Mouse (Mus musculus) ES-E14 (cell line): ENCODE data around the gene Tha1. TPM values are rescaled to one million over a fixed set of nuclear protein-coding genes. Genes with fewer than 3 reads are reported as not detected.
A peak's percentile ranks its signal among the peaks of the same experiment; 100 is the strongest.

Source experiments
- DNase-seq: peaks from one replicate; pipeline ENCODE4 v3.0.0-alpha.2; 2013; ENCODE audit warnings: low read depth, low spot score
- H3K27ac ChIP-seq: 2 replicates; pipeline ENCODE4 v1.5.1; 2012; ENCODE audit warnings: low read depth, mild to moderate bottlenecking, low read length, moderate library complexity, mixed read lengths; ENCODE audit not compliant: poor library complexity, insufficient read depth, severe bottlenecking
- H3K36me3 ChIP-seq: 2 replicates; pipeline ENCODE4 v1.6.1; 2012; ENCODE audit warnings: mild to moderate bottlenecking, low read length, moderate library complexity, mixed read lengths; ENCODE audit not compliant: control insufficient read depth, poor library complexity, insufficient read depth, severe bottlenecking
- H3K4me1 ChIP-seq, 2 experiments: fragments of 150-350 bp in 1 of 2; sonication (generic) in 1 of 2; 2 replicates each; pipeline ENCODE4 v1.6.1; 2012; ENCODE audit warnings: low read length in 2 of 2, mild to moderate bottlenecking in 1 of 2, mixed read lengths in 1 of 2; ENCODE audit not compliant: control insufficient read depth in 2 of 2, insufficient read depth in 2 of 2, poor library complexity in 1 of 2
- H3K4me3 ChIP-seq, 2 experiments: fragments of 150-350 bp in 1 of 2; sonication (generic) in 1 of 2; 2 replicates each; pipeline ENCODE4 v1.5.1; 2012; ENCODE audit warnings: low read length in 2 of 2, low read depth in 1 of 2, mild to moderate bottlenecking in 1 of 2, mixed read lengths in 1 of 2; ENCODE audit not compliant: insufficient read depth in 1 of 2, poor library complexity in 1 of 2, severe bottlenecking in 1 of 2
- H3K9ac ChIP-seq: 2 replicates; pipeline ENCODE4 v1.6.1; 2012; ENCODE audit warnings: low read depth, mild to moderate bottlenecking, low read length, mixed read lengths; ENCODE audit not compliant: poor library complexity, insufficient read depth, severe bottlenecking
- H3K9me3 ChIP-seq: fragments of 150-350 bp; sonication (generic); 2 replicates; pipeline ENCODE4 v1.6.1; 2012; ENCODE audit warnings: low read depth, mild to moderate bottlenecking, low read length; ENCODE audit not compliant: control insufficient read depth, insufficient read depth
- CHD2 ChIP-seq: IDR thresholded peaks from 2 replicates; pipeline ENCODE4 v1.6.1; 2014; ENCODE audit warnings: mild to moderate bottlenecking, low read depth, low read length, inconsistent platforms
- HCFC1 ChIP-seq: IDR thresholded peaks from 2 replicates; pipeline ENCODE4 v1.6.1; 2012; ENCODE audit warnings: low read length, inconsistent platforms, borderline replicate concordance; ENCODE audit not compliant: insufficient read depth
- MAFK ChIP-seq: IDR thresholded peaks from 2 replicates; pipeline ENCODE4 v1.6.1; 2014; ENCODE audit warnings: mild to moderate bottlenecking, low read depth, low read length, inconsistent platforms; ENCODE audit not compliant: insufficient read depth
- ZC3H11A ChIP-seq: IDR thresholded peaks from 2 replicates; pipeline ENCODE4 v1.6.1; 2012; ENCODE audit warnings: low read depth, mild to moderate bottlenecking, inconsistent platforms, low read length, borderline replicate concordance
- ZNF384 ChIP-seq: IDR thresholded peaks from 2 replicates; pipeline ENCODE4 v1.6.1; 2012; ENCODE audit warnings: low read depth, low read length, inconsistent platforms
- in situ Hi-C, 2 experiments: fragments of 600-800 bp; cut with MboI; formaldehyde crosslinking; loops; one replicate each; pipeline ENCODE4 v1.15.1; 2025; ENCODE audit warnings: low sequenced_read_pairs in 2 of 2, inconsistent platforms in 1 of 2; ENCODE audit not compliant: unreplicated experiment in 2 of 2
- total RNA-seq: library from RNA; depleted of rRNA; stranded (reverse); fragments of 300-350 nt; gene quantifications from 2 replicates; pipeline ENCODE4 v1.2.3, GENCODE M21; 2012

Tha1 gene
- total RNA-seq, 1 experiment: 1.2 TPM

DNA sequence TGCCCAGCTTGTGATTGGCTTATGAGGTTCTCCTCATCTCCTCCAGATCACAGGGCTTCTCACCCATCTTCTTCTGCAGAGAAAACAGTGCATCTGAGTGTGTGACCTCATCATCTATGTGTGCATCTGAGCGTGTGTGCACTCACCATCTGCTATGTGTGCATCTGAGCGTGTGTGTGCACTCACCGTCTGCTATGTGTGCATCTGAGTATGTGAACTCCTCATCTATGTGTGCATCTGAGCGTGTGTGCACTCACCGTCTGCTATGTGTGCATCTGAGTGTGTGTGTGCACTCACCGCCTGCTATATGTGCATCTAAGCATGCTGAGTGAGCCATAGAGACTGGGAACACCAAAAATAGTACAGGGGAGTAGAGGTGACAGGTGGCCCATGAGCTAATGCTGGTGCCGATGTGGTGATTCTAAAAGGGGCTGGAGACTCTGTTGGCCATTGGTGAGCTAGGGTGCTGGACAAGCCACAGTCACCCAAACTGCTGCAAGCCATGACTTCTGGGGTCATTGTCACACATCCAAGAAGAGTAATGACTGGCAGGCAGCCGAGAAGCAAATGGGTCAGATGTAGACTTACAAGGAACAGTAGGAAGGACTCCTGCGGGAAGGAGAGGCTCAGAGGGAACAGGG, 7.2 kb upstream of the Tha1 start:
- H3K4me1 ChIP-seq: peaks cover 19 to 42% of the 10 kb centered on the region in 2 experiments
- H3K36me3 ChIP-seq: no peaks in the 10 kb centered on the region

DNA sequence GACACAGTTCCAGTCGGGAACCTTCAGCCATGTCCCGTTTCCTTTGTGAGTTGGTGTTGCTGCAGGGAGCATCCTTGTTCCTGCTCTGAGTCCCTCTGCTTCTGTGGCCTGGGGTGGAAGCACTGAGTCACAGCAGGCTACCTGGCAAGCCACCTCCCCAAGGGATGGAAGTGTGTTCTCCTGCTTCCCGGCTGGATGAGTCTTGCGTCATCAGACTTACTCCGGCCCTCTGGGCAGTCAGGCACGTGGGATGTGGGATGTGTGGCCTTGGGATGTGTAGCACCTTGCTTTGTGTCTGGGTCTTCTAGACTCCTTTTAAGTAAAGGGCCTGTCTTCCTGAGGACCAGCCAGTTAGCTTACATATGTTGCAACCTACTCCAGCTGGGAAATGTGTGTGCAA, 6.4 kb upstream of the Tha1 start:
- no peak overlapping the region for H3K27ac ChIP-seq
- peak overlapping the region; percentile 17 to 19; a peak in 2 of 4 replicates for H3K4me3 ChIP-seq
- H3K9me3 ChIP-seq: no peaks in the 10 kb centered on the region
- in situ Hi-C loops: no loop called here
- no peak for TF ChIP-seq HCFC1
- TF ChIP-seq ZC3H11A: no peak
- no peak for TF ChIP-seq MAFK
- no peak for TF ChIP-seq CHD2
- TF ChIP-seq ZNF384: no peak
- no peak for DNase-seq
- peaks cover 22 to 49% of the 10 kb centered on the region in 2 experiments for H3K4me1 ChIP-seq
- no peaks in the 10 kb centered on the region for H3K36me3 ChIP-seq
- peak overlapping the region; percentile 34 for H3K9ac ChIP-seq

More for the DNA sequence above, 7.2 kb upstream of the Tha1 start:
- no peak overlapping the region for H3K4me3 ChIP-seq
- H3K9ac ChIP-seq: no peak overlapping the region
- no peak for DNase-seq
- H3K27ac ChIP-seq: no peak overlapping the region
- no peak for TF ChIP-seq HCFC1
- no peak for TF ChIP-seq MAFK
- TF ChIP-seq ZC3H11A: no peak
- no peak for TF ChIP-seq ZNF384
- no peak for TF ChIP-seq CHD2
- H3K9me3 ChIP-seq: no peaks in the 10 kb centered on the region
- in situ Hi-C loops: no loop called here

DNA sequence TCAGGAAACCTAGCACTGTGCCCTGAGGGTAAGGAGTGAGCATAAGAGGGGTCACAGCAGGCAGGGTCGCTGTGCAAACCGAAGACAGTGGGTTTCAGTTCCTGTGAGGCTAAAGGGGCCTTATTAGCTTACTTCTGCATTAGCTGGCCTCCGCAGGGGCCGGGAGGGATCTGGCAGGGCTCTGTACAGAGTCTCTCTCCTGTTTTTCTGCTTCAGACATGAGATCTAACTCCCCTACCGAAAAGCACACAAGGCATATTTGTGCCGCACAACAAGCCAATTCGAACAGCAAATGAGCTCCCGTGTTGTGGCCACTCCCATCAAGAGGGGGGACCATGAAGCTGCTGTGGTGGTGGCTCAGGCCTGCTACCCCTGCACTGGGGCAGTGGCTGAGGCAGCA, 5.6 kb upstream of the Tha1 start:
- TF ChIP-seq CHD2 (no peak), ZNF384 (no peak), MAFK (no peak), ZC3H11A (no peak), HCFC1 (no peak)
- no peaks in the 10 kb centered on the region for H3K9me3 ChIP-seq
- H3K9ac ChIP-seq: peak overlapping the region; percentile 57; the same call in 1 of the 2 replicates
- no peak overlapping the region; the same call in 1 of the 2 replicates for H3K27ac ChIP-seq
- no peak for DNase-seq
- H3K36me3 ChIP-seq: no peaks in the 10 kb centered on the region
- peak overlapping the region; percentile 53 to 58; a peak in 3 of 4 replicates for H3K4me3 ChIP-seq
- in situ Hi-C loops: no loop called here
- H3K4me1 ChIP-seq: peaks cover 22 to 52% of the 10 kb centered on the region in 2 experiments

DNA sequence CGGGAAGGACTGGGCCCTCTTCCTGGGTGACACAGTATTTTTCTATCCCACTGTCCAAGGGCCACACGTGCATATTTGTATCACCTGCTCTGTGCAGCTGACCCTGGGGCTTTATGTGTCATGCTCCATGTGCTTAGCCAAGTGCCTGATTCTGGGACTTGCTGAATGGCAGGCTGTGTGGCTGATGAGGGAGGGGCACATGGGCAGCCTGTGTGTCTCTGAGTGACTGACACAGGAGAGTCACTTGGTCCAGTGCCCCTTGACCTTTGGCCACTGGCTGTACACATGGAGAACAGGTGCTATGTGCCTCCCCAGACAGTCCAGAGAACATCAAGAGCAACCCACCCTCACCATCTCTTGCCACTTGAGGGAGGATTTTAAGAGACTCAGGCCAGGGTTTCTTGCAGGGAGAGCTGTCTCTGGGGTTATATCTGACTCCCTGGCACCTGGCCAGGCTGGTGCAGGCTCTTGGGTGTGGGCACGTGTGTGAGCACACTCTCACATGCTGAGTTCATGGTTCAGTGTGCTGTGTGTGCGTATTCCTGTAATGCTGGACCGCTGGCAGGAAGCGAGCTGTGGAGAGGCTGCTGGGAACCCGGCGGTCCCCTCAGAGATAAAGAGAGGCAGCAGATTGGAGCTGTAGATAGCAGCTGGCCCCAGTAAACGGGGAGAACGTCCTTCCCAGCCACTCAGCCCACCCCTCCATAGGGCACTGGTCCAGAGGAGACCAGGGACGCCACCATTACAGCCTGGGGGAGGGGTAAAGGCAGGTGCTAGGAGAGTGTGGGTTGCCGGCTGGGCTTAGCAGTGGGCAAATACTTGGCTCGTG, 4.8 kb upstream of the Tha1 start:
- peak overlapping the region; percentile 13; the same call in 1 of the 2 replicates for H3K27ac ChIP-seq
- DNase-seq: no peak
- H3K36me3 ChIP-seq: no peaks in the 10 kb centered on the region
- in situ Hi-C loops: no loop called here
- TF ChIP-seq ZNF384: no peak
- TF ChIP-seq ZC3H11A: no peak
- TF ChIP-seq MAFK: no peak
- H3K4me1 ChIP-seq: peaks cover 19 to 54% of the 10 kb centered on the region in 2 experiments
- H3K9me3 ChIP-seq: no peaks in the 10 kb centered on the region
- H3K4me3 ChIP-seq: peak overlapping the region; percentile 6 to 58; a peak in 3 of 4 replicates
- H3K9ac ChIP-seq: peak overlapping the region; percentile 68
